Mouse (Mus musculus) liver, adult 2 months (tissue): Measurements from ENCODE around the gene Hist1h2af. TPM values are rescaled to one million over a fixed set of nuclear protein-coding genes. Genes with fewer than 3 reads are reported as not detected.
A peak's percentile ranks its signal among the peaks of the same experiment; 100 is the strongest.

Source experiments
- DNase-seq: peaks from one replicate; pipeline ENCODE4 v3.0.0-alpha.2; 2011; ENCODE audit warnings: low read depth, low spot score; ENCODE audit errors: extremely low read depth
- H3K27ac ChIP-seq: fragments of 200-500 bp; replicated peaks from 2 replicates; pipeline ENCODE4 v1.5.1; 2012; ENCODE audit warnings: low read depth, mild to moderate bottlenecking, control low read depth, inconsistent platforms, low read length; ENCODE audit not compliant: insufficient read depth
- H3K27me3 ChIP-seq: fragments of 200-500 bp; 2 replicates; pipeline ENCODE4 v1.6.1; 2012; ENCODE audit warnings: mild to moderate bottlenecking, moderate library complexity, low read length, inconsistent platforms; ENCODE audit not compliant: control insufficient read depth, insufficient read depth
- H3K36me3 ChIP-seq: fragments of 200-500 bp; 2 replicates; pipeline ENCODE4 v1.6.1; 2012; ENCODE audit warnings: low read length, inconsistent platforms; ENCODE audit not compliant: control insufficient read depth, insufficient read depth
- H3K4me1 ChIP-seq: fragments of 200-500 bp; 2 replicates; pipeline ENCODE4 v1.6.1; 2011; ENCODE audit warnings: low read length; ENCODE audit not compliant: control insufficient read depth, insufficient read depth
- H3K4me3 ChIP-seq: fragments of 200-500 bp; 2 replicates; pipeline ENCODE4 v1.5.1; 2011; ENCODE audit warnings: low read depth, mild to moderate bottlenecking, control low read depth, low read length, moderate library complexity; ENCODE audit not compliant: insufficient read depth
- H3K79me2 ChIP-seq: fragments of 200-500 bp; 2 replicates; pipeline ENCODE4 v1.6.1; 2012; ENCODE audit warnings: inconsistent platforms, mild to moderate bottlenecking, low read length, moderate library complexity; ENCODE audit not compliant: control insufficient read depth, insufficient read depth
- H3K9ac ChIP-seq: fragments of 200-500 bp; 2 replicates; pipeline ENCODE4 v1.6.1; 2012; ENCODE audit warnings: low read depth, mild to moderate bottlenecking, control low read depth, inconsistent platforms, low read length
- CTCF ChIP-seq: fragments of 200-500 bp; IDR thresholded peaks from 2 replicates; pipeline ENCODE4 v1.5.1; 2011; ENCODE audit warnings: low read depth, low read length, control low read depth
- POLR2A ChIP-seq: fragments of 200-500 bp; IDR thresholded peaks from 2 replicates; pipeline ENCODE4 v1.6.1; 2011; ENCODE audit warnings: low read length, control low read depth; ENCODE audit not compliant: insufficient read depth; ENCODE audit errors: extremely low read depth
- WGBS: fragments of 180-500 bp; shearing (Covaris S2); methylation state at CpG from one replicate; pipeline ENCODE4 v1.1.7; 2018; 5-methylcytosine and 5-hydroxymethylcytosine counted together
- polyA plus RNA-seq: library from polyadenylated mRNA; depleted of rRNA; stranded (reverse); fragments of >200 nt; gene quantifications from 2 replicates; pipeline ENCODE4 v1.2.3, GENCODE M21; 2012
- total RNA-seq: library from RNA; depleted of rRNA; stranded (reverse); fragments of >200 nt; gene quantifications from 2 replicates; pipeline ENCODE4 v1.2.3, GENCODE M21; 2014

The Hist1h2af gene
- total and polyA plus RNA-seq, 2 experiments, result 2.9 to 9.2 TPM

DNA sequence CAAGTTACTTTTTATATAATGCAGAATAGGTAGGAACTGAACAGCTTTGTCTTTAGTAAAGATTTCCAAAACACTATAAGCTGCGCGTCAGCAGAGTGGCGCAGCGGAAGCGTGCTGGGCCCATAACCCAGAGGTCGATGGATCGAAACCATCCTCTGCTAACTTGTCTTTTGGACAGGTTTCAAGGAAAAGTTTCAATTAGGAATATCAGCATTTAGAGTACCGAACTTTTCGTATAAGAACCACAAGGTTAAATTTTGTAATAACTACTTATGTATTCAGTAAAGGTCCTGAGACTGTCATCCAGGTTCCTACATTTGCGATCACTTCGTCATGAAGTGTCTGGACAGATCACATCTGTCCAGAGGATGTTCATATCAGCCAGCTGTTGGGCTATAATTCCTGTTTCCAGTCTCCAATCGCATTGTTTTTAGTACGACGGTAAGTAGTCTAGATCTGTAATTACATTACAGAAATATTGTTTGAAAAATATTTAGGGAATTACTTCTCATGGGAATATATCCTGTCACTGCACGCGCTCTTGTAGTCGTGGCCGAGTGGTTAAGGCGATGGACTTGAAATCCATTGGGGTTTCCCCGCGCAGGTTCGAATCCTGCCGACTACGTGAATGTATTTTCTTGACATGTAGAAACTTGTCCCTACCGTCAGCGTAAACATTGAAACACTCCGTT lies 16.0 kb upstream of the Hist1h2af start:
- H3K9ac ChIP-seq, result no peak overlapping the region
- H3K4me1 ChIP-seq, result peaks cover 2% of the 10 kb centered on the region; the same call in 1 of the 2 replicates
- no peak overlapping the region for H3K27ac ChIP-seq
- H3K4me3 ChIP-seq, result peak overlapping the region; percentile 55
- under 1% methylated on average over 27 of the region's 27 CpGs for WGBS
- no peak for TF ChIP-seq CTCF
- no peak for TF ChIP-seq POLR2A
- no peaks in the 10 kb centered on the region for H3K27me3 ChIP-seq
- peak; percentile 84 for DNase-seq
- H3K36me3 ChIP-seq, result no peaks in the 10 kb centered on the region
- H3K79me2 ChIP-seq, result no peaks in the 10 kb centered on the region

DNA sequence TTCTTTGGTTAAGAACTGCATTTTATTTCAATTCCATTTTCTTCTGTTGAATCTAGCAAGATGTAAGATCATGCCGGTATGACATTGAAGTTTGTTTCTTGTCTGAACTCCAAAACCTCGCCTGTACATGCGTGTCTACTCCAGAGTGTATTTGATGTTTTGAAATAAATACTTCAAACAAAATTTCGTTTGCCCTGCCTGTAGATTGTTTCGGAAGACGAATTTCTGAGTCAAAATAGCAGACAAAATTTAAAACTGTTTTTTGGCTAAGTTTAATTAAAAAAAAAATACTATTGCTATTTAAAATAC lies 15.5 kb upstream of the Hist1h2af start:
- Histone ChIP-seq H3K4me3 (peak overlapping the region; percentile 47; the same call in 1 of the 2 replicates), H3K79me2 (no peaks in the 10 kb centered on the region), H3K4me1 (peaks cover 2% of the 10 kb centered on the region; the same call in 1 of the 2 replicates), H3K36me3 (no peaks in the 10 kb centered on the region), H3K27me3 (no peaks in the 10 kb centered on the region), H3K27ac (no peak overlapping the region), H3K9ac (no peak overlapping the region)
- TF ChIP-seq POLR2A (no peak), CTCF (no peak)
- WGBS, result under 1% methylated on average over 6 of the region's 6 CpGs
- no peak for DNase-seq

DNA sequence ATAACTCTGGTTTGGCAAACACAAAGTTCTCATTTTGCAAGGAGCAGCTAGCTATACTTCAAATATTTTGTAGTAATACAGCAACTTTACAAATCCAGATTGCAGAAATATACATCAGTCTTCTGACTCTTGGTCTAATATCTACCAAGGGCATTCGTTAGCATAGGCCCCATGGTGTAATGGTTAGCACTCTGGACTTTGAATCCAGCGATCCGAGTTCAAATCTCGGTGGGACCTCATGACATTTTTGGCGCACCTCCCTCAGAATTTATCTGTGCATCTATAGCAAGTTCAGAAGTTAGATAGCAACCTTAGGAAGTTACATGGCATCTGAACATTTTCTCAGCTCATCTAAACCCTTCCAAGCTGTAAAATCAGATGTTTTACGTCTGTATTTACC lies 14.8 kb upstream of the Hist1h2af start:
- 1% methylated on average over 6 of the region's 6 CpGs for WGBS
- no peak for TF ChIP-seq CTCF
- no peak for TF ChIP-seq POLR2A
- H3K79me2 ChIP-seq, result no peaks in the 10 kb centered on the region
- H3K9ac ChIP-seq, result no peak overlapping the region
- no peaks in the 10 kb centered on the region for H3K36me3 ChIP-seq
- peaks cover 2% of the 10 kb centered on the region; the same call in 1 of the 2 replicates for H3K4me1 ChIP-seq
- H3K27ac ChIP-seq, result no peak overlapping the region
- peak overlapping the region; percentile 24; the same call in 1 of the 2 replicates for H3K4me3 ChIP-seq
- no peaks in the 10 kb centered on the region for H3K27me3 ChIP-seq
- peak; percentile 77 for DNase-seq

DNA sequence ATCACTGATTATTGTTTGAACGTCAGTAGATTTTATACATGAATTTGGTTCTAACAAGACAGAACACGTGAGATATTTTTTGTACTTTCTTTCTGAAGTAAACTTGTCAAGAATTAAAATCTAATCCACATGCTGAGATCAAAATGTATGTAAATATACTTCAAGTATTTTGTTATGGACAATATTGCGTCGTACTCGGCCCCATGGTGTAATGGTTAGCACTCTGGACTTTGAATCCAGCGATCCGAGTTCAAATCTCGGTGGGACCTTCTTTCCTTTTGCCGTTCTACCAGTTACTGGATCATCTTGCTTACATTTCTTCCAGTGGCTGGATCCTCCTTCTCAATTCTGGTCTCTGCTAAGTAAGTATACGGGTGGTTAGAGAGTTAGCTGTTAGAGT lies 14.3 kb upstream of the Hist1h2af start:
- peak overlapping the region; percentile 28; the same call in 1 of the 2 replicates for H3K4me3 ChIP-seq
- TF ChIP-seq CTCF (no peak), POLR2A (no peak)
- peak; percentile 70 for DNase-seq
- under 1% methylated on average over 10 of the region's 10 CpGs for WGBS
- H3K27me3 ChIP-seq, result no peaks in the 10 kb centered on the region
- H3K27ac ChIP-seq, result no peak overlapping the region
- peaks cover 2% of the 10 kb centered on the region; the same call in 1 of the 2 replicates for H3K4me1 ChIP-seq
- no peaks in the 10 kb centered on the region for H3K79me2 ChIP-seq
- H3K36me3 ChIP-seq, result no peaks in the 10 kb centered on the region
- H3K9ac ChIP-seq, result no peak overlapping the region

DNA sequence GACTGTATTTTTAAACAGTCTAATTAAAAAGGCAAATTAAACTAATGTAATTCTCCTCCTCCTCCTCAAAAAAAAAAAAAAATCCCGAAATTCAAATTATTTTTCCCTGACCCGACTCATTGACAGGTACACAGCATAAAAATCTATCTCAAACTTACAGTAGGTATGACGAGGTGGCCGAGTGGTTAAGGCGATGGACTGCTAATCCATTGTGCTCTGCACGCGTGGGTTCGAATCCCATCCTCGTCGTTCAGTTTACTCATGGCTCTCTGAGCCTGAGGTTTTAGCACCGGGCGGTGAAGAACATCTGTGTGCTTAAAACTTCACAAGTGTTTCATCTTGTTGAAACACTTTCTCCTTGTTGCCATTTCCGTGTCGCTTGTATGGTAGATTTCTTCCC lies 12.0 kb upstream of the Hist1h2af start:
- H3K36me3 ChIP-seq, result no peaks in the 10 kb centered on the region
- no peaks in the 10 kb centered on the region for H3K79me2 ChIP-seq
- peak; percentile 78 for DNase-seq
- no peaks in the 10 kb centered on the region for H3K4me1 ChIP-seq
- WGBS, result 2% methylated on average over 14 of the region's 14 CpGs
- no peak overlapping the region for H3K27ac ChIP-seq
- no peak overlapping the region for H3K4me3 ChIP-seq
- no peaks in the 10 kb centered on the region for H3K27me3 ChIP-seq
- no peak for TF ChIP-seq POLR2A
- no peak for TF ChIP-seq CTCF
- H3K9ac ChIP-seq, result no peak overlapping the region

DNA sequence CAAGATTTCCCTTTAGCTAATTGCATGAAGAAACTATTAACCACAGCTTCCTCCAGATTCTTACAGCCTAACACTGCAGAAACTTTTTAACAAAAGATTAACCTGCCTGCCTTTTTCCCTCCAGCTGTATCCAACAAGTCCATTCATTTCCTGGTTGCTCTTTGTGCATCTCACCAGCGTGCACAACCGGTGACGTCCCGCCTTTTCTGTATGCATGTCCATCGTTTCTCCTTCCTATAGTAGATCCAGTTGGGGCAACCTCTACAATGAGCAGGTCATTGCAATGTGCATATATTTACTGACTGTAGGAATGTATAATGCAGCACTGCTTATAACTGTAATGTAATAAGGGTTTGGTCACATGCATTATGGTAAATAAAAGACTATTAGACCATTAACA lies 9.7 kb upstream of the Hist1h2af start:
- Histone ChIP-seq H3K4me1 (no peaks in the 10 kb centered on the region), H3K4me3 (no peak overlapping the region), H3K36me3 (no peaks in the 10 kb centered on the region), H3K27me3 (no peaks in the 10 kb centered on the region), H3K9ac (no peak overlapping the region), H3K27ac (no peak overlapping the region), H3K79me2 (no peaks in the 10 kb centered on the region)
- WGBS, result 42% methylated on average over 5 of the region's 5 CpGs
- TF ChIP-seq CTCF, result no peak
- TF ChIP-seq POLR2A, result no peak
- no peak for DNase-seq
